Mouse (Mus musculus) bone marrow macrophage, adult 2 months (primary cell): Measurements from ENCODE around the gene Atp2b1. TPM values are rescaled to one million over a fixed set of nuclear protein-coding genes. Genes with fewer than 3 reads are reported as not detected.
A peak's percentile ranks its signal among the peaks of the same experiment; 100 is the strongest.

Experiments
- H3K27ac ChIP-seq: 2 replicates; pipeline ENCODE4 v1.5.1; 2012; ENCODE audit warnings: low read depth, low read length; ENCODE audit not compliant: insufficient read depth
- H3K4me1 ChIP-seq: 2 replicates; pipeline ENCODE4 v1.6.1; 2012; ENCODE audit warnings: low read length; ENCODE audit not compliant: control insufficient read depth, insufficient read depth
- H3K4me3 ChIP-seq: 2 replicates; pipeline ENCODE4 v1.5.1; 2012; ENCODE audit warnings: mild to moderate bottlenecking, low read length, moderate library complexity; ENCODE audit not compliant: insufficient read depth
- CTCF ChIP-seq: IDR thresholded peaks from 2 replicates; pipeline ENCODE4 v1.5.1; 2012; ENCODE audit warnings: low read depth, mild to moderate bottlenecking, low read length, moderate library complexity
- POLR2A ChIP-seq: IDR thresholded peaks from 2 replicates; pipeline ENCODE4 v1.6.1; 2012; ENCODE audit warnings: mild to moderate bottlenecking, low read depth, low read length, borderline replicate concordance
- polyA plus RNA-seq: library from polyadenylated mRNA; stranded (reverse); fragments of >200 nt; gene quantifications from 2 replicates; pipeline ENCODE4 v1.2.4, GENCODE M21; 2012; ENCODE audit not compliant: missing spikeins, insufficient read depth, insufficient read length

The Atp2b1 gene
- 252 and 272 TPM in 2 replicates for polyA plus RNA-seq

- peak within 1 kb of the TSS; percentile 71 for H3K4me3 ChIP-seq
- TF ChIP-seq POLR2A (no peak), CTCF (no peak)
- H3K27ac ChIP-seq, result peak within 1 kb of the TSS; percentile 85
- H3K4me1 ChIP-seq, result peaks cover 10% of the 10 kb centered on the region
These were observed at the start of gene Atp2b1 for GRCm38 (mm10) chr10:98913961-98914809. Gene Atp2b1, plus strand, starts transcription at chr10:98914406.

GRCm38 (mm10) chr10:98864851-98865250 is 49.4 kb upstream of the Atp2b1 start:
- TF ChIP-seq CTCF (no peak), POLR2A (no peak)
- Histone ChIP-seq H3K27ac (no peak overlapping the region), H3K4me3 (no peak overlapping the region), H3K4me1 (no peaks in the 10 kb centered on the region)

- TF ChIP-seq CTCF (no peak), POLR2A (no peak)
- Histone ChIP-seq H3K27ac (no peak overlapping the region), H3K4me3 (no peak overlapping the region), H3K4me1 (no peaks in the 10 kb centered on the region)
These were observed 47.3 kb upstream of the Atp2b1 start for GRCm38 (mm10) chr10:98866836-98867370.

- TF ChIP-seq POLR2A (no peak), CTCF (no peak)
- no peak overlapping the region for H3K4me3 ChIP-seq
- no peak overlapping the region for H3K27ac ChIP-seq
- H3K4me1 ChIP-seq, result no peaks in the 10 kb centered on the region
These were observed 45.8 kb upstream of the Atp2b1 start for GRCm38 (mm10) chr10:98868351-98868908.

- no peak overlapping the region for H3K4me3 ChIP-seq
- H3K27ac ChIP-seq, result peak overlapping the region; percentile 70
- H3K4me1 ChIP-seq, result peaks cover 38% of the 10 kb centered on the region
- TF ChIP-seq CTCF (no peak), POLR2A (no peak)
These were observed 36.4 kb upstream of the Atp2b1 start for GRCm38 (mm10) chr10:98877855-98878254.

- Histone ChIP-seq H3K4me1 (peaks cover 40% of the 10 kb centered on the region), H3K27ac (peak overlapping the region; percentile 41), H3K4me3 (no peak overlapping the region)
- TF ChIP-seq POLR2A (no peak), CTCF (no peak)
These were observed 35.6 kb upstream of the Atp2b1 start for GRCm38 (mm10) chr10:98878636-98879035.

GRCm38 (mm10) chr10:98880057-98880456 is 34.1 kb upstream of the Atp2b1 start:
- peaks cover 42% of the 10 kb centered on the region for H3K4me1 ChIP-seq
- H3K27ac ChIP-seq, result peak overlapping the region; percentile 94
- TF ChIP-seq POLR2A (no peak), CTCF (no peak)
- H3K4me3 ChIP-seq, result peak overlapping the region; percentile 39

- peaks cover 42% of the 10 kb centered on the region for H3K4me1 ChIP-seq
- H3K27ac ChIP-seq, result peak overlapping the region; percentile 94
- H3K4me3 ChIP-seq, result no peak overlapping the region
- TF ChIP-seq CTCF (no peak), POLR2A (no peak)
These were observed 33.5 kb upstream of the Atp2b1 start for GRCm38 (mm10) chr10:98880711-98881110.

GRCm38 (mm10) chr10:98881492-98881891 is 32.7 kb upstream of the Atp2b1 start:
- Histone ChIP-seq H3K4me1 (peaks cover 42% of the 10 kb centered on the region), H3K27ac (peak overlapping the region; percentile 93), H3K4me3 (no peak overlapping the region)
- TF ChIP-seq POLR2A (no peak), CTCF (no peak)

GRCm38 (mm10) chr10:98882587-98882986 is 31.6 kb upstream of the Atp2b1 start:
- Histone ChIP-seq H3K4me3 (no peak overlapping the region), H3K4me1 (peaks cover 42% of the 10 kb centered on the region), H3K27ac (no peak overlapping the region)
- TF ChIP-seq POLR2A (no peak), CTCF (no peak)

GRCm38 (mm10) chr10:98884445-98884844 is 29.8 kb upstream of the Atp2b1 start:
- TF ChIP-seq CTCF (no peak), POLR2A (no peak)
- H3K4me3 ChIP-seq, result no peak overlapping the region
- H3K27ac ChIP-seq, result no peak overlapping the region
- peaks cover 30% of the 10 kb centered on the region for H3K4me1 ChIP-seq
